Comparison of ENCODE assay signal across 11 mouse cellular contexts in the genomic region with DNA sequence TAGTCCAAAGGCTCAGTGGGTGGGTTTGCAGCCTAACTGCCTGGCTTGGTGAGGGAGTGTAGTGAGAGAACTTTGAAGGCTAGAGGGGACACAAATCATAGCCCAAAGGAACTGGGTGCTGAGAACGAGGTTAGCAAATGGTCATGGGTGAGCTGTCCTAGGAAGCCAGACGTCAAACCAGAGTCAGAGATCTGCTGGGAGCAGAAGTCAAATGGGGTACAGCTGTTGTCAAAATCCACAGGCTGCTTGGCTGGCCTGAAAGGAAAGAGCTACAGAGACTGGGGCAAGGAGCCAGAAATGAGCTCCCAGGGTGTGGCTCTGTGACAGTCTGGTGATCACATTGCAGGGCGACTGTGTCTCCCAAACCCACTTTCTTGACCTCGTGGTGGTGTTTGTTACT. TPM values are rescaled to one million over a fixed set of nuclear protein-coding genes. Genes with fewer than 3 reads are reported as not detected.
A peak's percentile ranks its signal among the peaks of the same experiment; 100 is the strongest.
DNase-seq lines count a peak whose midpoint lies in the region; ATAC-seq and TF ChIP-seq lines count a peak whose summit lies in the region.
"Had no signal": no experiment of that assay in that cellular context is flagged by ENCODE, and none has a peak within 500 bp of the region (broad histone marks: within the 10 kb centered on the region; RNA-seq: fewer than 3 reads in every experiment).

No protein-coding gene starts in this region.

- no peaks in the 10 kb centered on the region for H3K9me3 ChIP-seq in hindbrain, postnatal 0 days (ENCODE audit: low read length)
- no peaks in the 10 kb centered on the region for H3K9me3 ChIP-seq in hindbrain, embryonic 10.5 days
- H3K9me3 ChIP-seq in hindbrain, embryonic 13.5 days = no peaks in the 10 kb centered on the region
- H3K9me3 ChIP-seq in neural tube, embryonic 15.5 days (replicated peaks) = no peaks in the 10 kb centered on the region
- H3K9me3 ChIP-seq: embryonic facial prominence, embryonic 15.5 days; limb, embryonic 12.5 days had no signal

- no peak for TF ChIP-seq CTCF in hindbrain, postnatal 0 days (IDR thresholded peaks at IDR 0.05; ENCODE audit: low read depth)

- no peaks in the 10 kb centered on the region for H3K27me3 ChIP-seq in hindbrain, postnatal 0 days (ENCODE audit: insufficient read depth, low read length)
- no peaks in the 10 kb centered on the region for H3K27me3 ChIP-seq in hindbrain, embryonic 10.5 days (ENCODE audit: insufficient read depth, poor library complexity, severe bottlenecking)
- H3K27me3 ChIP-seq in hindbrain, embryonic 13.5 days = 0 out of 2 replicates have a peak, but pooled peaks cover 13% of the 10 kb centered on the region
- 0 out of 2 replicates have a peak, but pooled peaks cover 5% of the 10 kb centered on the region for H3K27me3 ChIP-seq in neural tube, embryonic 15.5 days (replicated peaks)
- H3K27me3 ChIP-seq: embryonic facial prominence, embryonic 15.5 days; limb, embryonic 12.5 days had no signal

- H3K4me3 ChIP-seq in hindbrain, postnatal 0 days (ENCODE audit: low read length) = no peak overlapping the region
- no peak overlapping the region for H3K4me3 ChIP-seq in hindbrain, embryonic 10.5 days
- no peak overlapping the region for H3K4me3 ChIP-seq in hindbrain, embryonic 13.5 days
- H3K4me3 ChIP-seq in neural tube, embryonic 15.5 days (replicated peaks) = no peak overlapping the region
- H3K4me3 ChIP-seq: embryonic facial prominence, embryonic 15.5 days; limb, embryonic 12.5 days had no signal

- H3K27ac ChIP-seq in hindbrain, postnatal 0 days = no peak overlapping the region
- H3K27ac ChIP-seq in hindbrain, embryonic 10.5 days = no peak overlapping the region
- no peak overlapping the region for H3K27ac ChIP-seq in hindbrain, embryonic 13.5 days
- H3K27ac ChIP-seq in neural tube, embryonic 15.5 days (replicated peaks) = no peak overlapping the region
- H3K27ac ChIP-seq: embryonic facial prominence, embryonic 15.5 days; limb, embryonic 12.5 days had no signal

- no peak for ATAC-seq in hindbrain, postnatal 0 days
- no peak for ATAC-seq in hindbrain, embryonic 13.5 days (ENCODE audit: low FRiP score)
- ATAC-seq in neural tube, embryonic 15.5 days (ENCODE audit: low FRiP score) = no peak

- H3K4me1 ChIP-seq in hindbrain, postnatal 0 days (ENCODE audit: insufficient read depth, low read length) = peaks cover 12% of the 10 kb centered on the region
- peaks cover 45% of the 10 kb centered on the region for H3K4me1 ChIP-seq in hindbrain, embryonic 10.5 days (replicated peaks)
- peaks cover 32% of the 10 kb centered on the region for H3K4me1 ChIP-seq in hindbrain, embryonic 13.5 days (replicated peaks)
- peaks cover 29% of the 10 kb centered on the region for H3K4me1 ChIP-seq in neural tube, embryonic 15.5 days

- 47% methylated on average over 4 of the region's 4 CpGs for WGBS in hindbrain, postnatal 0 days
- 57% methylated on average over 4 of the region's 4 CpGs for WGBS in hindbrain, embryonic 10.5 days
- 60% methylated on average over 4 of the region's 4 CpGs for WGBS in hindbrain, embryonic 13.5 days
- 62% methylated on average over 4 of the region's 4 CpGs for WGBS in neural tube, embryonic 15.5 days

- no peaks in the 10 kb centered on the region for H3K36me3 ChIP-seq in hindbrain, postnatal 0 days (ENCODE audit: insufficient read depth, low read length)
- no peaks in the 10 kb centered on the region for H3K36me3 ChIP-seq in hindbrain, embryonic 10.5 days
- no peaks in the 10 kb centered on the region for H3K36me3 ChIP-seq in hindbrain, embryonic 13.5 days
- H3K36me3 ChIP-seq in neural tube, embryonic 15.5 days = no peaks in the 10 kb centered on the region
- H3K36me3 ChIP-seq: embryonic facial prominence, embryonic 15.5 days; limb, embryonic 12.5 days had no signal

- no peak overlapping the region for H3K4me2 ChIP-seq in hindbrain, postnatal 0 days (ENCODE audit: low read depth, low read length)
- no peak overlapping the region for H3K4me2 ChIP-seq in hindbrain, embryonic 13.5 days
- H3K4me2 ChIP-seq in neural tube, embryonic 15.5 days = no peak overlapping the region
- H3K4me2 ChIP-seq: embryonic facial prominence, embryonic 15.5 days; limb, embryonic 12.5 days; midbrain, embryonic 11.5 days had no signal

- peak; percentile 25 for DNase-seq in hindbrain, postnatal 0 days (ENCODE audit: low spot score)
- no peak for DNase-seq in hindbrain, embryonic 10.5 days (ENCODE audit: low spot score)
- DNase-seq in gastrocnemius, postnatal 25 days = peak; percentile 67
- DNase-seq in kidney, adult 8-10 months = peak; percentile 44 to 69
- peak; percentile 55 for DNase-seq in lung, postnatal 36 days
- no peak for DNase-seq in retina, postnatal 1 day

- H3K9ac ChIP-seq in hindbrain, postnatal 0 days (replicated peaks; ENCODE audit: low read length) = no peak overlapping the region
- H3K9ac ChIP-seq in hindbrain, embryonic 13.5 days = no peak overlapping the region
- no peak overlapping the region for H3K9ac ChIP-seq in neural tube, embryonic 15.5 days (replicated peaks)
- H3K9ac ChIP-seq: embryonic facial prominence, embryonic 15.5 days; limb, embryonic 12.5 days had no signal

RNA-seq across cellular contexts. Expression of gene Fsd1l, which starts 2.3 kb away (rescaled TPM):
- total RNA-seq in hindbrain, postnatal 0 days (2014; rRNA removed) = 21.4 and 23.0 TPM in 2 replicates
- 22.1 and 22.6 TPM in 2 replicates for polyA plus RNA-seq in hindbrain, postnatal 0 days (2015; fragmentation: Nextera tagmentation; extraction: Ambion mirVana)
- 23.2 and 26.0 TPM in 2 replicates for polyA plus RNA-seq in hindbrain, embryonic 10.5 days (2016; fragmentation: Nextera tagmentation; extraction: Ambion mirVana)
- total RNA-seq in gastrocnemius, postnatal 25 days (2021) = 10 to 100 TPM; 14.0 to 16.4 TPM
- polyA plus RNA-seq in hindbrain, embryonic 13.5 days (2015; fragmentation: Nextera tagmentation; extraction: Ambion mirVana) = 38.1 and 42.0 TPM in 2 replicates
- polyA plus RNA-seq in neural tube, embryonic 15.5 days (2015; fragmentation: Nextera tagmentation; extraction: Ambion mirVana) = 23.9 and 34.0 TPM in 2 replicates

Comparison
In these comparisons a context has a peak if more than half of its experiments do, and no peak if none do; other contexts are left out.
1. DNase-seq: peak in hindbrain, postnatal 0 days (single experiment), gastrocnemius, postnatal 25 days (single experiment), kidney, adult 8-10 months (2 of 2) and lung, postnatal 36 days (single experiment); none in hindbrain, embryonic 10.5 days (single experiment) and retina, postnatal 1 day (single experiment).